Mouse (Mus musculus) neural tube, embryonic 14.5 days (tissue): ENCODE measurements around the gene Mif4gd. TPM values are rescaled to one million over a fixed set of nuclear protein-coding genes. Genes with fewer than 3 reads are reported as not detected.

Experiments used
- ATAC-seq: fragments of 200-750 bp; cut with Nextera tagmentation; 2 replicates; pipeline ENCODE4 v1.8.0; 2017; ENCODE audit warnings: low read depth, mild to moderate bottlenecking, moderate TSS enrichment, moderate library complexity
- H3K27ac ChIP-seq: fragments of 300-500 bp; sonication (generic); 2 replicates; pipeline ENCODE4 v1.5.1; 2014; ENCODE audit warnings: low read depth, mild to moderate bottlenecking, control low read depth, low read length, moderate library complexity, mixed read lengths
- H3K27me3 ChIP-seq: fragments of 300-500 bp; sonication (generic); 2 replicates; pipeline ENCODE4 v1.6.1; 2014; ENCODE audit warnings: low read length; ENCODE audit not compliant: control insufficient read depth, insufficient read depth
- H3K36me3 ChIP-seq: fragments of 300-500 bp; sonication (generic); 2 replicates; pipeline ENCODE4 v1.6.1; 2014; ENCODE audit warnings: low read length, mixed read lengths; ENCODE audit not compliant: control insufficient read depth, insufficient read depth
- H3K4me1 ChIP-seq: fragments of 300-500 bp; sonication (generic); 2 replicates; pipeline ENCODE4 v1.6.1; 2014; ENCODE audit warnings: low read length; ENCODE audit not compliant: control insufficient read depth, insufficient read depth
- H3K4me2 ChIP-seq: fragments of 300-500 bp; sonication (generic); 2 replicates; pipeline ENCODE4 v1.6.1; 2014; ENCODE audit warnings: mild to moderate bottlenecking, low read depth, low read length, control low read depth
- H3K4me3 ChIP-seq: fragments of 300-500 bp; sonication (generic); 2 replicates; pipeline ENCODE4 v1.5.1; 2014; ENCODE audit warnings: low read depth, low read length, control low read depth, mixed read lengths
- H3K9ac ChIP-seq: fragments of 300-500 bp; sonication (generic); replicated peaks from 2 replicates; pipeline ENCODE4 v1.6.1; 2014; ENCODE audit warnings: low read depth, mild to moderate bottlenecking, control low read depth, low read length, mixed read lengths
- H3K9me3 ChIP-seq: fragments of 300-500 bp; sonication (generic); 2 replicates; pipeline ENCODE4 v1.6.1; 2016; ENCODE audit warnings: low read length; ENCODE audit not compliant: control insufficient read depth
- WGBS: fragments of 180-500 bp; shearing (Covaris S2); extraction: QIAGEN DNeasy Blood & Tissue Kit; methylation state at CpG from one replicate; pipeline ENCODE4 v1.1.7; 2014; 5-methylcytosine and 5-hydroxymethylcytosine counted together
- polyA plus RNA-seq: library from polyadenylated mRNA; unstranded; fragments of >200 nt; fragmentation: Nextera tagmentation; extraction: Ambion mirVana; gene quantifications from 2 replicates; pipeline ENCODE4 v1.2.1, GENCODE M21; 2014

Mif4gd gene
- polyA plus RNA-seq, 1 experiment from 2014 or later: 12.3 TPM

DNA sequence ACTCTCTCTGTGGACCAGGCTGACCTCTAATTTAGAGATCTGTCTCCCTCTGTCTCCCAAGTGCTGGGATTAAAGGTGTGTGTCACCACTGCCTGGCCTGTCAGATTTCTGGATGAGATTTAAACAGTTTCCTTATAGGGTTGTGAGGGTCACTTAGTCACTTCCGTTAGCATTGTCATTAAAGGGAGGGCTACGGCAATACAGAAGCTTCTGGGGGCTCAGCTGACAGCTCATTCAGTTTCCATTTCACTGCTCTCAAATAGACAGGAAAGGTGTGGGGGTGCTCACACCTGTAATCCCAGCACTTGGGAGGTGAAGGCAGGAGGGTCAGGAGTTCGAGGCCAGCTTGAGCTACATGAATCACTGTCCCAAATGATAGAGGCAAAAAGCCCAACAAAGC lies 24.2 kb upstream of the Mif4gd start:
- Histone ChIP-seq H3K4me2 (no peak overlapping the region), H3K9me3 (no peaks in the 10 kb centered on the region), H3K27me3 (no peaks in the 10 kb centered on the region), H3K4me3 (no peak overlapping the region), H3K9ac (no peak overlapping the region), H3K27ac (no peak overlapping the region), H3K4me1 (no peaks in the 10 kb centered on the region), H3K36me3 (0 out of 2 replicates have a peak, but pooled peaks cover under 1% of the 10 kb centered on the region)
- ATAC-seq: no peak
- WGBS: 85% methylated on average over 3 of the region's 3 CpGs

DNA sequence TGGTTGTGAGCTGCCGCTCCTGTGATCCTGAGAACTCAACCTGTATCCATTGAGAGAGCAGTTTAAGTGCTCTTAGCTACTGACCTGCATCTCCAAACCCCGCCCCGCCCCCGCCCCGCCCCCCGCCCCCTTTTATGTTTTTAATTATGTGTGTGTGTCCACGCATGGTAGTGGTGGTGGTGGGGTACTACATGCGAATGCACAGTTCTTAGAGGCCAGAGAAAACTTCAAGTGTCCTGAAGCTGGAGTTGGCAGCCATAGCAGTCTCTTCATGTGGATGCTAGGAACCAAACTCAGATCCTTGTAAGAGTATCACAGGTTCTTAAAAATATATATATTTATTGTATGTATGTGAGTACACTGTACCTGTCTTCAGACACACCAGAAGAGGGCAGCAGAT lies 22.7 kb upstream of the Mif4gd start:
- 68% methylated on average over 8 of the region's 8 CpGs for WGBS
- H3K9me3 ChIP-seq: no peaks in the 10 kb centered on the region
- H3K4me1 ChIP-seq: no peaks in the 10 kb centered on the region
- H3K9ac ChIP-seq: no peak overlapping the region
- H3K27me3 ChIP-seq: no peaks in the 10 kb centered on the region
- H3K4me3 ChIP-seq: no peak overlapping the region
- H3K4me2 ChIP-seq: no peak overlapping the region
- no peak for ATAC-seq
- no peaks in the 10 kb centered on the region for H3K36me3 ChIP-seq
- H3K27ac ChIP-seq: no peak overlapping the region

DNA sequence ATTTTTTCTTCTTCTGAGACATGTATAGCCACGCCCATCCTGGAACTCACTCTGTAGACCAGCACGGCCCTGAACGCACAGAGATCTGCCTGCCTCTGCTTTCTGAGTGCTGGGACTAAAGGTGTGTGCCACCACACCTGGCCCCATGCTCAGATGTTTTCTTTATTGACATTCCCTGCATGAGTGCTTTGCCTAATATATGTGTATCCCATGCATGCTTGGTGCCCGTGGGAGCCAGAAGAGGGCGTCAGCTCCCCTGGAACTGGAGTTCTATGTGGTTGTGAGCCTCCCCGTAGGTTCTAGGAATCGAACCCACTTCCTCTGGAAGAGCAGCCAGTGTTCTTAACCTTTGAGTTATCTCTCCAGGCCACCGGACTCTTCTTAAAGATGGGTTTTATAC lies 22.3 kb upstream of the Mif4gd start:
- Histone ChIP-seq H3K4me1 (no peaks in the 10 kb centered on the region), H3K4me3 (no peak overlapping the region), H3K27ac (no peak overlapping the region), H3K9ac (no peak overlapping the region), H3K36me3 (no peaks in the 10 kb centered on the region), H3K4me2 (no peak overlapping the region), H3K27me3 (no peaks in the 10 kb centered on the region), H3K9me3 (no peaks in the 10 kb centered on the region)
- ATAC-seq: no peak
- 89% methylated on average over 8 of the region's 8 CpGs for WGBS

DNA sequence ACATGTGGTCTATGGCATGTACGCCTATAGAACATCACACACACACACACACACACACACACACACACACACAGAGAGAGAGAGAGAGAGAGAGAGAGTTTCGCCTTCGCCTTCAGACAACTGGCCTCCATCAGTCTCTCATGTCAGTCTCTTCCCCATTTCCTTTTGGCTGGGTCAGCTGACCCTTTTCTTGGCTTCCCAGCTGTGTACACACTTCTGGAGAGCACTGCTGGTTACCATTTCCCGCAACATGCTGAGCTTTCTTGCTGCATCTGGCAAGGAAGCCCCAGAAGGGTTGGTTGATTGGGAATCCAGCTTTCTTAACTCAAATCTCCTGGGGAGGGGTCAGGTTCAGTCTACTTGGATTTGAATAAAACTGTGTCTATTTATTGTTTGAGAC lies 21.3 kb upstream of the Mif4gd start:
- Histone ChIP-seq H3K9ac (no peak overlapping the region), H3K4me1 (no peaks in the 10 kb centered on the region), H3K27me3 (no peaks in the 10 kb centered on the region), H3K9me3 (no peaks in the 10 kb centered on the region), H3K4me3 (no peak overlapping the region), H3K36me3 (no peaks in the 10 kb centered on the region), H3K27ac (no peak overlapping the region), H3K4me2 (no peak overlapping the region)
- WGBS: 76% methylated on average over 4 of the region's 4 CpGs
- no peak for ATAC-seq

DNA sequence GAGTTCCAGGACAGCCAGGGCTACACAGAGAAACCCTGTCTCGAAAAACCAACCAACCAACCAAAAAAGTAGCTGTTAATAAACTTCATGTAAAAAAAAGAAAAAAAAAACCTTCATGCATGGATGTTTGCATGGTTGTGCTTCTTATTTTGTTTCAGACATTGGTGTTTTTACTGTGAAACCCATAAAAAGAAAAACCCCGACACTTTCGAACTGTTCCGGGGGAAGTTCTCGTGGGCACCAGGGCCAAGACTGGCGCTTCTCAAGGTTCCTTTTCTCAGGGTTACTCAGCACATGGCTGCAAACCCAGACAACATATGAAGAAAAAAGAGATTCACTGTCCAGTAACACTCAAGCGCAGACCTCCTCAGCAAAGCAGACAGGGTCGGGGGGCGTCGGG lies 20.1 kb upstream of the Mif4gd start:
- Histone ChIP-seq H3K9ac (no peak overlapping the region), H3K27me3 (no peaks in the 10 kb centered on the region), H3K9me3 (no peaks in the 10 kb centered on the region), H3K4me1 (no peaks in the 10 kb centered on the region), H3K27ac (no peak overlapping the region), H3K4me3 (no peak overlapping the region), H3K4me2 (no peak overlapping the region), H3K36me3 (no peaks in the 10 kb centered on the region)
- WGBS: 84% methylated on average over 10 of the region's 10 CpGs
- no peak for ATAC-seq

DNA sequence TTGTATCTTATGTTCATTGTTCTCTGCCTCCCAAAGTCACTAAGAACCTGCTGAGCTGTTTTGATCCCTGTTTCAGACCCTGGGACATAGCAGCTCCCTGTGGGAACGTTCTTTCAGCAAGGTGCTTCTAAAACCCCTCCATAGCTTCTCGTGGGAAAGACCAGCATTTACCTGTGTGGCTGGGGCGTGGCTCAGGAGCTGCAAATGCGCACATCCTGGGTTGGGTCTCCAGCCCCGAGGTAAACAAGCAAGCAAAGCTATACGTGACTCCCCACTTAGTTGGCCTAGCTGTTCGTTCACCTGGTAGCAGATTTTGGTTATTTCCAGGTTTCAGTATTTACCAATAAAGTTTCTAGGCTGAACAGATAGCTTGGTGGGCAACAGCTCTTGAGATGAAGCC lies 19.5 kb upstream of the Mif4gd start:
- Histone ChIP-seq H3K9me3 (no peaks in the 10 kb centered on the region), H3K4me3 (no peak overlapping the region), H3K9ac (no peak overlapping the region), H3K4me1 (0 out of 2 replicates have a peak, but pooled peaks cover under 1% of the 10 kb centered on the region), H3K27ac (no peak overlapping the region), H3K4me2 (no peak overlapping the region), H3K27me3 (no peaks in the 10 kb centered on the region), H3K36me3 (no peaks in the 10 kb centered on the region)
- ATAC-seq: no peak
- WGBS: 78% methylated on average over 7 of the region's 7 CpGs

DNA sequence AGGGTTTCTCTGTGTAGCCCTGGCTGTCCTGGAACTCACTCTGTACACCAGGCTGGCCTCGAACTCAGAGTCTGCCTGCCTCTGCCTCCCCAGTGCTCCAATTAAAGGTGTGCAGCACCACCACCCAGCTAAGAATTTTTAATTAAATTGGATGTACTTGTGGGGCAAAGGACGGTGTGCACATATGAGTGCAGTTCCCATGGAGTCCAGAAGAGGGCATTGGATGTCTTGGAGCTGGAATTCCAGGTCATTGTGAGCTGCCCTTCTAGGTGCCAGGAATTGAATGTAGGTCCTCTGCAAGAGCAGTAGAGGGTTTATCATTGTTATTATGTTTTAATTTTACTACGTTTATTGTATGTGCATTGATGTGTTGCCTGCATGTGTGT lies 18.7 kb upstream of the Mif4gd start:
- no peaks in the 10 kb centered on the region for H3K9me3 ChIP-seq
- no peak overlapping the region for H3K4me2 ChIP-seq
- WGBS: 21% methylated on average over 3 of the region's 3 CpGs
- H3K4me3 ChIP-seq: no peak overlapping the region
- H3K27ac ChIP-seq: no peak overlapping the region
- H3K4me1 ChIP-seq: 0 out of 2 replicates have a peak, but pooled peaks cover 6% of the 10 kb centered on the region
- H3K27me3 ChIP-seq: no peaks in the 10 kb centered on the region
- no peaks in the 10 kb centered on the region for H3K36me3 ChIP-seq
- no peak overlapping the region for H3K9ac ChIP-seq
- no peak for ATAC-seq

DNA sequence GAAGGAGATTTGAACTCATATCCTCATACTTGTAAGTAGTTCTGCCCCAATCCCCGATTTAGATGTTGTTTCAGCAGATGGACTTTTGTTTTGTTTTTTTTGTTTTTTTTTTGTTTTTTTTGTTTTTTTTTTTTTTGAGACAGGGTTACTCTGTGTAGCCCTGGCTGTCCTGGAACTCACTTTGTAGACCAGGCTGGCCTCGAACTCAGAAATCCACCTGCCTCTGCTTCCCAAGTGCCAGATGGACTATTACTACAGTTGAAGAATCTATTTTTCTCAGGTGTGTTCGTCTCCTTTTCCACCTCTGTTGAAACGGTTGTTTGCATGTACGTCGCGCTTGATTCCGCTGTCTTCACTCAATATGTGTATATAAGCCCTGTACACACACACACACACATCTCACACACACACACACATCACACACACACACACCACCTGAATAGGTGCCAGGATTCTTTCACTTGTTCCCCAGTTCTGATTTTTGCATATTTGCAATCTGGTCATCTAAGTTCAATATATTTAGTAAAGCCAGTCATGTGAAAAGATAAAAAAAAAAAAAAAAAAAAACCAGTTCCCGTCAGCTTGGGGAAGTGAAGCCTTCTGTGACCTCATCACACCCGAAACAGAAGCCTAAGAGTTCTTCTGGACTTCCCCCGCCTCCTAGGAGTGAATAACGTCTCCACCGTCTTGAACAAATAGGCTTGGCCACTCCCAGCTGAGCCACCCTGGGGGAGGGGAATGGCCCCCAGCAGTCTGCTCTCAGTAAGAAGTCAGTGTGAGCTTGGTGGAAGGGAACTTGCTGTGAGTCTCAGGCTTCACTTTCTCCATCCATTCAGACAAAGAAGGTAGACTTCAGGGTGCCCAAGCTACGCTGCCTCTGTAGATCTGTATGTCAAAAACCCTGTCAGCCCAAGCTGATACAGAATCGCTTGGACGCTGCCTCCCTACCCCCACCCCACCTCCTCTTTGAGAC lies 18.0 kb upstream of the Mif4gd start:
- 53% methylated on average over 16 of the region's 16 CpGs for WGBS
- Histone ChIP-seq H3K27me3 (no peaks in the 10 kb centered on the region), H3K4me3 (no peak overlapping the region), H3K4me1 (0 out of 2 replicates have a peak, but pooled peaks cover 6% of the 10 kb centered on the region), H3K4me2 (no peak overlapping the region), H3K9ac (no peak overlapping the region), H3K9me3 (no peaks in the 10 kb centered on the region), H3K36me3 (no peaks in the 10 kb centered on the region), H3K27ac (no peak overlapping the region)
- no peak for ATAC-seq

DNA sequence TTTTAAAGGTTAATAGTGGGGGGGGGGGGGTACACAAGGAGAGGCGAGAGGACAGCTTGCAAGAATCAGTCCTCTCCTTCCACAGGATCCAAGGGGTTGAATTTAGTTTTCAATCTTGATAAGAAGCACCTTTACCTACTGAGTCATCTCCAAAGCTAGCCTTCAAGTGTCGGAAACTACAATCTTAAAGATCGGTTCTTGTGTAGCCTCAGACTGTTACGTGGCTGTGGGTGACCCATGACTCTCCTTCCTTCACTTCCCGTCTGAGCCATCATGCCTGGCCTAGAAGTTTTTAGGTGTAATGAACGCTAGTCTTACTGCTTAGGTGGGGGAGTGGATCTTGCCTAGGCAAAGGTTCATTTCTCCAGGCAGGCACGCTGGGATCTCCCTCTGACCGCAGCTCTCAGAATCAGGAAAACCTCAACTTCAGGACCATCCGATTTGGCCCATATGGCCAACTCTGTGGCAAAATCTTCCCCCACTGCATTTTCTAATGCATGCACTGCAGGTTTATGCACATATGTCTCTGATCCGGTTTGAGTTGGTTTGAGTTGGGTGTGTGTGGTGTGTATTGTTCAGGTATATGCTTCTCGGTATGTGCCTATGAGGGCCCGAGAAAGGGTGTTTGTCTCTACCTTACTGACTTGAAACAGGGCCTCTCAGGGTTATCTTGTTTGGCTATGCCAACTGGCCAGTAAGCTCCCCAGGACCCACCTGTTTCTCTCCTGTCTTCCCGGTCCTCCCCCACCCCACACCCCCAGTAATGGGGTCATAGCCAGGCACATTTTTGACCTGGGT lies 17.2 kb upstream of the Mif4gd start:
- no peak for ATAC-seq
- 88% methylated on average over 13 of the region's 13 CpGs for WGBS
- H3K9ac ChIP-seq: no peak overlapping the region
- H3K27ac ChIP-seq: no peak overlapping the region
- no peaks in the 10 kb centered on the region for H3K36me3 ChIP-seq
- H3K4me3 ChIP-seq: no peak overlapping the region
- H3K4me2 ChIP-seq: no peak overlapping the region
- 0 out of 2 replicates have a peak, but pooled peaks cover 6% of the 10 kb centered on the region for H3K4me1 ChIP-seq
- no peaks in the 10 kb centered on the region for H3K27me3 ChIP-seq
- H3K9me3 ChIP-seq: no peaks in the 10 kb centered on the region
